Mouse (Mus musculus) kidney, adult 10 weeks (tissue): ENCODE measurements around the gene Apom. TPM values are rescaled to one million over a fixed set of nuclear protein-coding genes. Genes with fewer than 3 reads are reported as not detected.

Source experiments
- polyA plus RNA-seq: library from polyadenylated mRNA; stranded (reverse); fragments of 350-450 nt; fragmentation: Illumina TruSeq; extraction: RNeasy Lipid Tissue Mini Kit (QIAGEN cat#74804); gene quantifications from one replicate; pipeline ENCODE4 v1.2.3, GENCODE M21; 2014; ENCODE audit warnings: low read depth, low replicate concordance

Apom gene
- polyA plus RNA-seq, result 4.8 TPM

GRCm38 (mm10) chr17:35131500-35132173 lies at the start of gene Apom:
Gene Apom, minus strand, starts transcription at chr17:35132050.

GRCm38 (mm10) chr17:35175968-35176367 lies 44.1 kb upstream of the Apom start, which contains the start of gene Aif1:
Gene Aif1, minus strand, starts transcription at chr17:35176068.

GRCm38 (mm10) chr17:35164568-35165450 lies 33.0 kb upstream of the Apom start, which contains the start of gene Prrc2a:
Gene Prrc2a, minus strand, starts transcription at chr17:35164897.

GRCm38 (mm10) chr17:35134801-35135590 lies 3.1 kb upstream of the Apom start, which contains the start of gene Bag6:
Gene Bag6, plus strand, starts transcription at chr17:35135178.

GRCm38 (mm10) chr17:35126206-35126611 lies 5.6 kb downstream of the Apom start, which contains the start of gene D17H6S53E:
Gene D17H6S53E, plus strand, starts transcription at chr17:35126373.

GRCm38 (mm10) chr17:35121871-35122303 lies 10.0 kb downstream of the Apom start, which contains the start of gene Csnk2b:
Gene Csnk2b, minus strand, starts transcription at chr17:35122053.

GRCm38 (mm10) chr17:35121143-35121799 lies 10.6 kb downstream of the Apom start, which contains the start of gene Gpank1:
Gene Gpank1, plus strand, starts transcription at chr17:35121455.

GRCm38 (mm10) chr17:35115046-35116019 lies 16.5 kb downstream of the Apom start, which contains the start of gene Ly6g5b:
Gene Ly6g5b, minus strand, starts transcription at chr17:35115428.

GRCm38 (mm10) chr17:35108097-35108496 lies 23.8 kb downstream of the Apom start, which contains the start of gene Ly6g5c:
Gene Ly6g5c, plus strand, starts transcription at chr17:35108279.

GRCm38 (mm10) chr17:35088825-35089644 lies 42.8 kb downstream of the Apom start, which contains the start of gene Abhd16a:
Gene Abhd16a, plus strand, starts transcription at chr17:35089263.

GRCm38 (mm10) chr17:35085208-35085865 lies 46.5 kb downstream of the Apom start, which contains the start of gene Ly6g6f:
Gene Ly6g6f, minus strand, starts transcription at chr17:35085610.

Other genes starting within 250 kb of the Apom start
- gene C2, start 233.8 kb downstream of the Apom start, polyA plus RNA-seq, result 7.3 TPM
- 7.7 TPM for gene Ehmt2, start 233.6 kb downstream of the Apom start, polyA plus RNA-seq
- gene Slc44a4, start 217.6 kb downstream of the Apom start, polyA plus RNA-seq, result 8.2 TPM
- gene Neu1, start 200.8 kb downstream of the Apom start, polyA plus RNA-seq, result 25.6 TPM
- gene Hspa1b, start 172.8 kb downstream of the Apom start, polyA plus RNA-seq, result 17.9 TPM
- not detected for gene Gm20481, start 162.1 kb downstream of the Apom start, polyA plus RNA-seq
- 8.4 TPM for gene Hspa1a, start 159.9 kb downstream of the Apom start, polyA plus RNA-seq
- not detected for gene Hspa1l, start 159.3 kb downstream of the Apom start, polyA plus RNA-seq
- 12.6 TPM for gene Lsm2, start 150.2 kb downstream of the Apom start, polyA plus RNA-seq
- 5.7 TPM for gene Vars, start 131.1 kb downstream of the Apom start, polyA plus RNA-seq
- not detected for gene Vwa7, start 115.5 kb downstream of the Apom start, polyA plus RNA-seq
- not detected for gene Sapcd1, start 104.0 kb downstream of the Apom start, polyA plus RNA-seq
- gene Msh5, start 85.3 kb downstream of the Apom start, polyA plus RNA-seq, result 1.1 TPM
- gene Clic1, start 82.1 kb downstream of the Apom start, polyA plus RNA-seq, result 25.4 TPM
- 0.97 TPM for gene Ddah2, start 73.0 kb downstream of the Apom start, polyA plus RNA-seq
- not detected for gene Ly6g6c, start 66.7 kb downstream of the Apom start, polyA plus RNA-seq
- gene Mpig6b, start 65.9 kb downstream of the Apom start, polyA plus RNA-seq, result 1.1 TPM
- not detected for gene Ly6g6e, start 55.1 kb downstream of the Apom start, polyA plus RNA-seq
- gene Ly6g6d, start 54.0 kb downstream of the Apom start, polyA plus RNA-seq, result not detected
- not detected for gene Ly6g6f, start 46.4 kb downstream of the Apom start, polyA plus RNA-seq
- 7.6 TPM for gene Abhd16a, start 42.8 kb downstream of the Apom start, polyA plus RNA-seq
- gene Ly6g5c, start 23.8 kb downstream of the Apom start, polyA plus RNA-seq, result not detected
- gene Ly6g5b, start 16.6 kb downstream of the Apom start, polyA plus RNA-seq, result not detected
- 0.85 TPM for gene Gpank1, start 10.6 kb downstream of the Apom start, polyA plus RNA-seq
- gene Csnk2b, start 10.0 kb downstream of the Apom start, polyA plus RNA-seq, result 187 TPM
- 0.53 TPM for gene D17H6S53E, start 5.7 kb downstream of the Apom start, polyA plus RNA-seq
- gene Bag6, start 3.1 kb upstream of the Apom start, polyA plus RNA-seq, result 3.9 TPM
- gene Prrc2a, start 32.8 kb upstream of the Apom start, polyA plus RNA-seq, result 2.1 TPM
- gene Aif1, start 44.0 kb upstream of the Apom start, polyA plus RNA-seq, result 2.3 TPM
- not detected for gene Lst1, start 56.4 kb upstream of the Apom start, polyA plus RNA-seq
- not detected for gene Ltb, start 62.4 kb upstream of the Apom start, polyA plus RNA-seq
- not detected for gene Tnf, start 70.0 kb upstream of the Apom start, polyA plus RNA-seq
- not detected for gene Lta, start 73.3 kb upstream of the Apom start, polyA plus RNA-seq
- not detected for gene Gm16181, start 88.8 kb upstream of the Apom start, polyA plus RNA-seq
- 5.2 TPM for gene Atp6v1g2, start 101.6 kb upstream of the Apom start, polyA plus RNA-seq
- gene Nfkbil1, start 103.7 kb upstream of the Apom start, polyA plus RNA-seq, result not detected
- 4.9 TPM for gene Ddx39b, start 109.7 kb upstream of the Apom start, polyA plus RNA-seq
- gene H2-D1, start 130.7 kb upstream of the Apom start, polyA plus RNA-seq, result 26.4 TPM
- 0.28 TPM for gene H2-Q1, start 188.4 kb upstream of the Apom start, polyA plus RNA-seq
- 4.2 TPM for gene H2-Q2, start 210.2 kb upstream of the Apom start, polyA plus RNA-seq
- 13.7 TPM for gene H2-Q4, start 247.6 kb upstream of the Apom start, polyA plus RNA-seq